Mouse (Mus musculus) T-helper 2 cell (primary cell): ENCODE results near the gene Tlcd2.

Experiments used
- in situ Hi-C: fragments of 300-600 bp; cut with MboI, MseI; formaldehyde crosslinking; loops from one replicate; pipeline ENCODE4 v1.15.1; 2025; ENCODE audit warnings: high pct_unique_total_duplicates

Tlcd2 gene

DNA sequence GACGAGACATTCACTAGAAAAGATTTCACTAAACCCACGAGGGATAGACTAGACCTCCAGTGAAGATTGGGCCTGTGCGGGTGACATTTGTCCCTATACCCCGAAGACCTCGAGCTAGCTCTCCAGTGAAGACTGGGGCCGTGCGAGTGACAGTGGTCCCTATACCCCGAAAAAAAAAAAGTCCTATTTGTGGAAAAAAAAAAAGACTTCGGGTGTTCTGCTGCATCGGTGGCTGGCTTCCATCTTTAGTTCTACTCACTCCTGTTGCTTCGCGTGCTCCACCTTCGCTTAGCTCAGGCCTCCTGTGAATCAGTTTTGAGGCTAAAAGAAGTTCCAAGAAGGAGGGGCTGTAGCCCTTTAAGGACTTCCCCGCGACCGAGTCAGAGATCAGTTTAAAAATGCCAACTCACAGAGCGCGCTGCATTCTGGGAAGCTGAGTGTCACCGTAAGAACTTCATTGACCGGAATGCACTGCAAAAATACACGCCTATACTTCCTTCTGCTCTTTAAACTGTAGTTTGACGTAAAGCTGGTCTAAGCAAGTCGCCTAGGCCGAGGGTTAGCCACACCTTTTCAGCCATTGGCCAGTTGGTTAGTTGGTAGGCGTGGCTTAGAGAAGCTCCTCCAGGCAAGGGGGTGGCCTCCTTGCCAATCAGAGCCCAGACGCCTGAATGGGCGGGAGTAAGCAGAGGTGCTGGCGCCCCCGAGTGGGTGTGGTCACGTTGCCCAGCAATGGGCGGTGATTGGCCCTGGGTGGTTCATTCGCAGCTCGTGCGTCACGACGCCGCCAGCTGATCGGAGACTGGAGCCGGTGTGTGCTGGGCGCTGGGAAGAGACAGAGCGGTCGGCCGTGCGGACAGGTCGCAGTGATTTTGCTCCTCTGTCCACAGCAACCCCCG is at the start of gene Tlcd2:
Tlcd2 (plus strand) TSS at position 872 of the 899 bp plus-strand sequence.
- in situ Hi-C loops = no loop called here

GRCm38 (mm10) chr11:75415096-75415495 is 46.4 kb upstream of the Tlcd2 start:
- in situ Hi-C loops = no loop called here

- in situ Hi-C loops = no loop called here
Observed at GRCm38 (mm10) chr11:75415994-75416393, 45.5 kb upstream of the Tlcd2 start.

GRCm38 (mm10) chr11:75420037-75420436 is 41.5 kb upstream of the Tlcd2 start:
- in situ Hi-C loops = no loop called here

- in situ Hi-C loops = no loop called here
Observed at GRCm38 (mm10) chr11:75420810-75421374, 40.6 kb upstream of the Tlcd2 start.

DNA sequence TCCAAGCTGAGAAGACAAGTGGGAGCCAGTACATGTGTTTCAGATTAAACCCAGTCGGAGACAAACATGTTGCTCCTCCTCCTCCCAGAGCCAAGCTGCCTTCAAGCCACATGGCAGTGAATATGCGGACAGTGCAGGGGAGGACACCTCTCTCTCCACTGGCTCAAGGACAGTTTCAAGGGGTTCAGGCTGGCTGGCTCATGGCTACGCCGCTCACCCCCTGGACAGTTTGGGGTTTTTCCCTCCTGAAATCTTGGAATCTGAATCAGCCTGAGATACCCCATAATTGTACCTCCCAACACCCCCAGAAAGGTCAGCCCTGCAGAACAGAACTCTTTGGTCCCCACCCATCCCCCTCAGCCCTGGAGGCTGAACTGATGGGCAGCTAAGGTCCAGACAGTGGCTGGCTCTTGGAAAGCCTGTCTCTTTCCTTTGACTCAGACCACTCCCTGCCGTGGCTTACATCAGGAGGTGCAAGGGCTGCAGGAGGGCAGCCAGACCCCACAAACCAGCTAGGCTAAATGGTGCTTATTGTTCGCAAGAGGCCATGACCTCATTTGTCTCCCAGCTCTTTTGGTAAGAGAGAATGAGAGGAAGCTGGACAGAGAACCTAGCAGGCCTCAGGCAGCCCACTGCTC is 40.0 kb upstream of the Tlcd2 start:
- in situ Hi-C loops = no loop called here

GRCm38 (mm10) chr11:75422013-75422792 is 39.3 kb upstream of the Tlcd2 start, which contains the start of gene Serpinf1:
Gene Serpinf1 (minus strand): TSS chr11:75422701.
- in situ Hi-C loops = no loop called here

DNA sequence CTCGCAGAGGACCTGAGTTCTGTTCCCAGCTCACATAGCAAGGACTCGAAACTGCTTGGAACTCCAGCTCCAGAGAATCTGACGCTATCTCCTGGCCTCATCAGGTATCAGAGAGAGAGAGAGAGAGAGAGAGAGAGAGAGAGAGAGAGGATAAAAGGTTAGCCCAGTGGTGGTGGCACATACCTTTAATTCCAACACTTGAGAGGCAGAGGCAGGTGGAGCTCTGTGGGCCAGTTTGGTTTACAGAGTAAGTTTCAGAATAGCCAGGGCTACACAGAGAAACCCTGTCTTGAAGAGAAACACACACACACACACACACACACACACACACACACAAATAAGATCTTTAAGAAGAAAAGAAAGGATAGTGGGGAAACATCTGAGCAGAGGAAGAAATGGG is 38.4 kb upstream of the Tlcd2 start:
- in situ Hi-C loops = no loop called here

DNA sequence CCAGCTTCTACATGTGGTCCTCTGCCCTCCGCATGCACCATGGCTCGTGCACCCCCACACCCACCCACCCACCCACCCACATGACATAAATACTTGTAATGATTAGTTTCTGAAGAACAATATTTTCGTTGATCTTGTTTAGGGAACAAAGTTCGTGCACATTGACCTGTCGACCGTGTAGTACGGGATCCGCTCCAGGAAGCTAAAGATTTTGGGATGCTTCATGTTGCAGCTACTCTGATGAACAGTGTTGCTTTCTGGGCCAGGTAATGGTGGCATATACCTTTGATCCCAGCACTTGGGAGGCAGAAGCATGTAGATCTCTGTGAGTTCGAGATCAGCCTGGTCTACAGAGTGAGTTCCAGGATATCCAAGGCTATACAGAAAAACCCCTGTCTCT is 37.5 kb upstream of the Tlcd2 start:
- in situ Hi-C loops = no loop called here

DNA sequence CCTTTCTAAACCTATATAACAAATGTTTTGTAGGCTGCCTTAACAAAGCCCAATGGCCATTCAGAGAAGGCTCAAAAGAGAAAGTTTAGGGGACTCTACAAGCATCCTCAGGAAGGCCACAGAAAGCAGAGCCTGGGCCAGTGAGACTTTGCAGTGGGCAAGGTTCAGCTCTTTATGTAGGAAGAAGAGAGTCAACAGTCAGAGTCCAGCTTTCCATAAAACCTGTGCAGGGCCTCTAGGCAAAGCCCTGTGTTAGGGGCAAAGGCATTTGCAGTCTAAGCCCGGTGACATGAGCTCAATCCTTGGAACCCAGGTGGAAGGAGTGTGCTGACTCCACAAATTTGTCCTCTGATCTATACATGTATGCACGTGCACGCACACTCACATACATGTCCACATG is 37.1 kb upstream of the Tlcd2 start:
- in situ Hi-C loops = no loop called here

DNA sequence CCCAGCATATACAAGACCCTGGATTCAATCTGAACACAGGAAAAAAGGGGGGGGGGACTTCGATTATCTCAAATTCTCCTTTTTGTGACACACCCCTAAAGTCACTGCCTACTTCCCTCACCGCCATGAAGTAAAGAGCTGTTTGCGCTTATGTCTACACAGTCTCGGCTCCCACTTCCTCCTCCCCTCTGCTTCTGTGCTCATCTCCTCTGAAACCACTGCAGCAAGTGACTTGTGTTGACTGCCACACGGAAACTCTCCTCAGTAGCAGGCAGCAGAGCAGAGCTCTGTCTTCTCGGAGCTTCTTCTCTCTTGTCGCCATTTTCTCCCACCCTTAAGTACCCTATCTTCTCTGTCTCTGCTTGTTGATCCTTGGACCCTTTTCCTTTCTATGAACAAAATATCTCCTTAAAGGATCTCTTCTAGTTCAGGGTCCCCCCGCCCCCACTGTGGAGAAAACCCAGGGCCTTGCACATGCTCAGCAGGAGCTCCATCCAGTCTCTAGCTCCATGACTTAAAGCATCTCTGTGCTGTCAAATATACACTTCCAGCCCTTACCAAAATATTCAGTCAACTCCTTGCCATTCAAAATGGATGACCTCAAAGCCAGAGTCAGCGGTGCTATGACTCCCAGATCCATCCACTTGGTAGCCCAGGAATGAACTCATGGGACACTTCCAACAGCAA is 32.4 kb upstream of the Tlcd2 start:
- in situ Hi-C loops = no loop called here

DNA sequence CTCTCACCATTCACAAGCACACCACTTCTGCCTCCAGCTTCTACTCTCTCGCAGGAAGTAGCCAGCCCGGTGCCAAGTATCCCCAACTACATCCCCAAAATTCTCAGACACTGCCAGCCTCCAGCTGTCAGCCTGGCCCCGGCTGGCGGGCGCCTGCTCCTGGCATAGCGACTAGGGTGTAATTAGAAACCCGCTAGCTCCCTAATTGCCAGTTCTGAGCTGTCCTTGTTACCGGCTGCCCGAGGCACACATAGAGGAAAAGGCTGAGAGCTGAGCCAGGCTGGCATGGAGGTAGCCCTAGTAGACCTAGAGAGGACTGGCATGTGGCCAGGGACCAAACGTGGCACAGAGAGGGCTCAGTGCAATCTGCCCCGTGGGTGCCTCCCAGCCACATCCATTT is 30.2 kb upstream of the Tlcd2 start:
- in situ Hi-C loops = loop anchor here (5.0 kb wide), 1 partner anchor 39 kb away; no protein-coding TSS in a partner anchor

DNA sequence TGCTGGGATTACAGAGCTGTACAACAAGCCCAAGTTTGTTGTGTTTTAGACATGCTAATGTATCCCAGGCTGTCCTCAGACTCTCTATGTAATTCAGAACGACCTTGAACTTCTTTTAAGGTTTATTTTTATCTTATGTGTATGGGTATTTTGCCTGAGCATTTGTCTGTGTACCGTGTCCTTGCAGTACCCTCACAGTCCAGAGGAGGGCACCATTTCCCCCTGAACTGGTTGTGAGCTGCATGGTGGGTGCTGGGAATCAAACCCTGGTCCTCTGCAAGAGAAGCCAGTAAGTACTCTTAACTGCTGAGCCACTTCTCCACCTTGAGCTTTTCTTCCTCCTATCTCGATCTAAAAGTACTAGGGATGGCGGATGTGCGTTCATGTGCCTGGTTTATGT is 27.4 kb upstream of the Tlcd2 start:
- in situ Hi-C loops = loop anchor here (5.0 kb wide), 1 partner anchor 42 kb away; no protein-coding TSS in a partner anchor

GRCm38 (mm10) chr11:75438194-75438593 is 23.3 kb upstream of the Tlcd2 start:
- in situ Hi-C loops = no loop called here

GRCm38 (mm10) chr11:75438804-75439203 is 22.7 kb upstream of the Tlcd2 start:
- in situ Hi-C loops = no loop called here

DNA sequence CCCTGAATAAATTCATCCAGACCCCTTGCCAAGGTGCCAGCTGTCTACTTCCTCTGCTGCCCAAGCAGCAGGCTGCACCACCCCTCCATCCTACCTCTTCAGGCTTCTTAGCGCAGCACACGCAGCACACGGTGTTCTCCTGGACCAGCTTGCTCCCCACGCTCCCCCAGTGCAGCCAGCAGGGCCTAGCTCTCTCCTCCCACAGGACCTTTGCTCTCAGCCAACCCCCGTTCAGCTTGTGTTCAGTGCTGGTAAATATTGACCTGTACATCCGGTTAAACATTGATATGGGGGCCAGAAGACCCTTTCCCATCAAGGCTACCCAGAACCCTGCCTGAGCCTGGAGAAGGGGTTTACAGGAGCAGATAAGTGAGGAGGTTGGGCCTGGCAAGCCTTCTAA is 22.2 kb upstream of the Tlcd2 start, which contains the start of gene Serpinf2:
Serpinf2 (minus strand) TSS at position 229 of the 400 bp plus-strand sequence.
- in situ Hi-C loops = no loop called here

GRCm38 (mm10) chr11:75439951-75440350 is 21.6 kb upstream of the Tlcd2 start:
- in situ Hi-C loops = no loop called here

DNA sequence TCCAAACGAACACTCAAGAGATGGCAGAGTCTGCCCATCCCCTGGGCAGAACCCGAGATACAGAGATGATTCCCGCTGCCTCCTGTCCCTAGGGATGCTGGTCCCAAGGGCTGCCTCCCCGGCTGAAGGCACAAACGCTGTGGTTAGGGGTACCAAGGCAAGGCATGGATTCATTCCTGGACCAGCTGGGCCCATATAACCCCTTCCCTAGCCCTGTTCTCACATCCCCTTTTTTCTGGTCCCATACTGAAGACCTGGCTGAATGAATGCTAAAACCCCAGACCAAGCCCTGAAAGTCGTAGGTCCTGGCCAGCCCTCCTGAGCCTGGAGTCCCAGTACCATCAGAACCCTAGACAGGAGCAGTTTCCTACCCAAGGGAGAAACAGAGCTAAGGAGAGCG is 20.5 kb upstream of the Tlcd2 start:
- in situ Hi-C loops = no loop called here

- in situ Hi-C loops = no loop called here
Observed at GRCm38 (mm10) chr11:75441601-75442000, 19.9 kb upstream of the Tlcd2 start.

- in situ Hi-C loops = no loop called here
Observed at GRCm38 (mm10) chr11:75443711-75444110, 17.8 kb upstream of the Tlcd2 start.

DNA sequence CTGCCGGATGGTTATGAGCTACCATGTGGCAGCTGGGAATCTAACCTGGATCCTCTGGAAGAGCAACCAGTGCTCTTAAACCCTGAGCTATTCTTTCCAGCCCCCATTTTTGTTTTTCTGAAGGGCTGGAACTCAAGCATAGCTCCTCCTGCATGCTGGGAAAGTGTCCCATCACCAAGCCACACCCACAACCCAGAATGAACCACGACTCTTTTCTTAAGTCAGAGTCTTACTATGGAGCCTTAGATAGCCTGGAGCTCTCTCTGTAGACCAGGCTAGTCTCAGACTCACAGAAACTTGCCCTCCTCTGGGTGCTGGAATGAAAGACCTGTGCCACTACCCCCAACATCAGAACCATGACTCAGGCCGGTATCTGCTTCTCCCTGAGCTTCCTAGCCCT is 12.9 kb upstream of the Tlcd2 start:
- in situ Hi-C loops = no loop called here
